Comparison of ENCODE assay signal across 22 mouse cellular contexts in genomic region chr6:49491526-49491925, GRCm38 (mm10).
DNase-seq lines count a peak whose midpoint lies in the region; ATAC-seq and TF ChIP-seq lines count a peak whose summit lies in the region.
"Had no signal": no experiment of that assay in that cellular context is flagged by ENCODE, and none has a peak within 500 bp of the region (broad histone marks: within the 10 kb centered on the region; RNA-seq: fewer than 3 reads in every experiment).

No protein-coding gene starts in this region.

- no peak overlapping the region for H3K4me3 ChIP-seq in heart, embryonic 11.5 days (ENCODE audit: low read depth, low read length)
- peak overlapping the region; percentile 18; the same call in 1 of the 2 replicates for H3K4me3 ChIP-seq in testis, adult 2 months (ENCODE audit: control insufficient read depth, low read depth, low read length)
- no peak overlapping the region for H3K4me3 ChIP-seq in stomach, postnatal 0 days (ENCODE audit: low read depth, low read length)
- no peak overlapping the region for H3K4me3 ChIP-seq in left cerebral cortex, adult 2 months

- 87% methylated on average over 10 of the region's 10 CpGs for WGBS in heart, embryonic 11.5 days (ENCODE audit: insufficient replicate concordance)
- 88% methylated on average over 10 of the region's 10 CpGs for WGBS in stomach, postnatal 0 days

- no peaks in the 10 kb centered on the region for H3K27me3 ChIP-seq in heart, embryonic 11.5 days (ENCODE audit: control insufficient read depth, insufficient read depth, low read length)
- no peaks in the 10 kb centered on the region for H3K27me3 ChIP-seq in testis, adult 2 months (ENCODE audit: control insufficient read depth, insufficient read depth, low read length)
- H3K27me3 ChIP-seq in stomach, postnatal 0 days (ENCODE audit: control insufficient read depth, insufficient read depth, low read length) = no peaks in the 10 kb centered on the region
- H3K27me3 ChIP-seq: CH12.LX, Patski had no signal

- no peaks in the 10 kb centered on the region for H3K4me1 ChIP-seq in heart, embryonic 11.5 days (ENCODE audit: control insufficient read depth, insufficient read depth, low read length)
- no peaks in the 10 kb centered on the region for H3K4me1 ChIP-seq in testis, adult 2 months (ENCODE audit: control insufficient read depth, insufficient read depth, low read length)
- H3K4me1 ChIP-seq in stomach, postnatal 0 days (replicated peaks; ENCODE audit: control insufficient read depth, insufficient read depth) = no peaks in the 10 kb centered on the region

- H3K4me2 ChIP-seq in heart, embryonic 11.5 days = no peak overlapping the region
- H3K4me2 ChIP-seq in stomach, postnatal 0 days (replicated peaks; ENCODE audit: low read depth) = no peak overlapping the region

- H3K36me3 ChIP-seq in heart, embryonic 11.5 days (ENCODE audit: control insufficient read depth, insufficient read depth, low read length) = no peaks in the 10 kb centered on the region
- H3K36me3 ChIP-seq in testis, adult 2 months (ENCODE audit: control insufficient read depth, insufficient read depth, low read length) = peaks cover 3% of the 10 kb centered on the region; the same call in 1 of the 2 replicates
- no peaks in the 10 kb centered on the region for H3K36me3 ChIP-seq in stomach, postnatal 0 days (ENCODE audit: control insufficient read depth, insufficient read depth, low read length)
- H3K36me3 ChIP-seq: G1E had no signal

- peak; percentile 83 for DNase-seq in heart, adult 11 months
- no peak for DNase-seq in testis, postnatal 14 days (ENCODE audit: low spot score)
- peak; percentile 7 for DNase-seq in stomach, postnatal 0 days (ENCODE audit: low spot score)
- DNase-seq in testis, postnatal 10 days (ENCODE audit: low spot score) = peak; percentile 37
- DNase-seq in left cerebral cortex, adult 8-10 months (ENCODE audit: low spot score in 2 of 2) = no peak
- no peak for DNase-seq in left cerebral cortex, adult 2 months (ENCODE audit: extremely low spot score in 1 of 2, low spot score in 2 of 2)
- DNase-seq: adrenal gland, adult 2 months; adrenal gland, adult 8-10 months; adrenal gland, postnatal 10 days; adrenal gland, postnatal 14 days; adrenal gland, postnatal 25 days; adrenal gland, postnatal 36 days; B cell, adult 2 months; cerebellum, adult 11 months; cerebellum, adult 11-12 months had no signal

- TF ChIP-seq CTCF in testis, adult 2 months (IDR thresholded peaks at IDR 0.05; ENCODE audit: control insufficient read depth, insufficient read depth, insufficient replicate concordance, low read depth, low read length) = no peak
- no peak for TF ChIP-seq CTCF in stomach, postnatal 0 days (IDR thresholded peaks at IDR 0.05; ENCODE audit: low read depth)
- TF ChIP-seq CTCF in left cerebral cortex, adult 2 months (IDR thresholded peaks at IDR 0.05) = no peak

- TF ChIP-seq POLR2A in testis, adult 2 months (IDR thresholded peaks at IDR 0.05; ENCODE audit: control insufficient read depth, low read depth, low read length) = no peak

- no peak for ATAC-seq in heart, embryonic 11.5 days (replicated peaks; ENCODE audit: insufficient number of reproducible peaks, low FRiP score, low TSS enrichment)
- no peak for ATAC-seq in stomach, postnatal 0 days (ENCODE audit: low FRiP score, low TSS enrichment)
- ATAC-seq: activated CD4-positive, CD25-positive, alpha-beta regulatory T cell, adult 4 months; CD4-positive, CD25-positive, alpha-beta regulatory T cell, adult 4 months; Patski had no signal

- H3K27ac ChIP-seq in heart, embryonic 11.5 days (ENCODE audit: low read depth, low read length) = no peak overlapping the region
- H3K27ac ChIP-seq in testis, adult 2 months (ENCODE audit: control insufficient read depth, insufficient read depth, low read depth, low read length) = no peak overlapping the region
- no peak overlapping the region for H3K27ac ChIP-seq in stomach, postnatal 0 days (replicated peaks)
- no peak overlapping the region for H3K27ac ChIP-seq in left cerebral cortex, adult 2 months

- no peak overlapping the region for H3K9ac ChIP-seq in heart, embryonic 11.5 days (ENCODE audit: low read depth, low read length)
- no peak overlapping the region for H3K9ac ChIP-seq in stomach, postnatal 0 days (ENCODE audit: low read length)

- H3K9me3 ChIP-seq in heart, embryonic 11.5 days (replicated peaks; ENCODE audit: control insufficient read depth, low read length) = no peaks in the 10 kb centered on the region; the same call in 1 of the 2 replicates
- no peaks in the 10 kb centered on the region for H3K9me3 ChIP-seq in stomach, postnatal 0 days (ENCODE audit: control insufficient read depth, low read length)

- no peak for TF ChIP-seq EP300 in stomach, postnatal 0 days (optimal IDR thresholded peaks at IDR 0.05)

- intact Hi-C loops in left cerebral cortex, adult 2 months (cut with DNase I) = no loop called here

Comparison
In these comparisons a context has a peak if more than half of its experiments do, and no peak if none do; other contexts are left out.
1. DNase-seq: peak in heart, adult 11 months (single experiment), stomach, postnatal 0 days (single experiment) and testis, postnatal 10 days (single experiment); none in testis, postnatal 14 days (single experiment), left cerebral cortex, adult 8-10 months (0 of 2) and left cerebral cortex, adult 2 months (0 of 2).